Mouse (Mus musculus): ENCODE data around the gene Ap2s1.
"Not testable (repeated sequence)": the region's sequence is repeated elsewhere in the genome, so short reads cannot be mapped to it uniquely, and the experiment has no call there.

Ap2s1 gene

DNA sequence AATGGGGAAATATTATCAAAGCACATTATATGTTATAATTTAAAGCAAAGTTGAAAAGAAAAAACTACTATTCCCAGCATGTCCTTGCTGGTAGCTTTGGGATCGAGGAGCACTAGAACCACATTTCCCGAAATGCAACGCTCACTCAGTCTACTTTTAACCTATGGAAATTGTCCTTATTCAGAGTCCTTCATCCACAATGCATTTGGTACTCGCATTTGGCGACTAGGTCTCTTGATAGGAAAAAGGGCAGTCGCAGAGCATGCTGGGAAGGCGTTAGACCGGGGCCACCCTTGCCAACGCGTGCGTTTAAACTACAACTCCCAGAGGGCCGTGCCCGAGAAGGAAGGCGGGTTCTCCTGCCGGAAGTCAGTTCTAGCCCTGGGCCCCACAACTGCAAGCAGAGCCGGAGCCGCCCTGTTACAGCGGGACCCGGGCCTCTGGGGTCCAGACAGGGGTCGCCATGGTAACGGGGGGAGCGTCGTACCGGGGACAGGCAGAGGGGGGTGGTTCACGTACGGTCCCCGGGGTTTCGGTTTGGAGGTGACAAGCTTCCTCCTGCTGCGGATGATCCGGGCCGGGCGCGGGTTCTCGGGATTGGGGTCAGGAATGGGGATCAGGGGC is at the start of gene Ap2s1:
TSS of gene Ap2s1 (plus strand) at position 338 of the 624 bp plus-strand sequence.
- peak; percentile 96 to 99 for DNase-seq (ENCODE audit: inconsistent age in 2 of 2, low spot score in 1 of 2)

DNA sequence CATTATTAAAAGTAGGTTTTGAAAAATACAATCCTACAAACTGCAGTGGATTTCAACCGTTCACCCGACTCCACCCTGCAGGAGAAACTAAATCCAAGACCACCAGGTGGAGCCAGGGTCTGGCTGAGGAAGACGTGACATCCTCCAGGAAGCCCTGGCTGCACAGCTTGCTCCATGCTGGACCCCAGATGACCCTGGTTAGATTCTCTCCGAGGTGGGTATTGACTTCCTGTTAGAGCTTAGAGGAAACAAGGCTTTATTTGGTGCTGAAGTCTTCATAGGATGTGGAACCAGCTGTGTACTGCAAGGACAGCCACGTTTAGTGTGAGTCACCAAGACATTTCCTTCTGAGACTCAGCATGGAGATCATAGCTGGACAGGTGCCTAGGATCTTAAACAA is 49.0 kb upstream of the Ap2s1 start:
- no peak for DNase-seq (ENCODE audit: inconsistent age in 2 of 2, low spot score in 1 of 2)

DNA sequence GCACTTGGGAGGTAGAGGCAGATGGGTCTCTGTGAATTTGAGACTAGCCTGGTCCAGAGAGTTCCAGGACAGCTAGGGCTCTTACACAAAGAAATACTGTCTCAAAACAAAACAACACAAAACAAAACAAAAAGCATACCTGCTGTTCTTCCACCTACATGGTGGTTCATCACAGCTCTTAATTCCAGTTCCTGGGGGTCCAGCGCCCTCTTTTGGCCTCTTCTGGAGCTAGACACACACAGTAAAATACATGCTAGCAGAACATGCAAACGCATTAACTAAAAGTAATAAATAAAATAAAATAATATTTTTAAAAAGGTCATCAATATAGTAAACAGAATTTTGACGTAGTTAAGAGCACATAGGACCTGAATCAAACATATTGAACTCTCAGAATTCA is 43.2 kb upstream of the Ap2s1 start:
- peak; percentile 39 to 68 for DNase-seq (ENCODE audit: inconsistent age in 2 of 2, low spot score in 1 of 2)

DNA sequence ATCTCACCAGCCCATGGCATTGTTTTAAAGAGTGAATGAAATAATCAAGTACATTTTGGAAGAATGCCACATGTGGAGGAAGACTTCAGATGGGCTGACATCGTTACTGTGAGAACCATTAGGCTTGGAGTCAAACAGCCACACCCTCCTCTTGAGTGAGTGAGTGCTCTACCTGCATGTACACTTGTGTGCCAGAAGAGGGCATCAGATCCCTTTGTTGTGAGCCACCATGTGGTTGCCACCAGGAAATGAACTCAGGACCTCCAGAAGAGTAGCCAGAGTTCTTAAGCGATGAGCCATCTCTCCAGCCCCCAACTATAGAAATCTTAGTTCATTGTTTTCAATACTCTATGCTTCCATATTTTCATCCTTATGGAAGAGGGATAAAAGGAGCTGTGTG is 39.2 kb upstream of the Ap2s1 start:
- DNase-seq (ENCODE audit: inconsistent age in 2 of 2, low spot score in 1 of 2): peak in 1 of 2 experiments; percentile 59

DNA sequence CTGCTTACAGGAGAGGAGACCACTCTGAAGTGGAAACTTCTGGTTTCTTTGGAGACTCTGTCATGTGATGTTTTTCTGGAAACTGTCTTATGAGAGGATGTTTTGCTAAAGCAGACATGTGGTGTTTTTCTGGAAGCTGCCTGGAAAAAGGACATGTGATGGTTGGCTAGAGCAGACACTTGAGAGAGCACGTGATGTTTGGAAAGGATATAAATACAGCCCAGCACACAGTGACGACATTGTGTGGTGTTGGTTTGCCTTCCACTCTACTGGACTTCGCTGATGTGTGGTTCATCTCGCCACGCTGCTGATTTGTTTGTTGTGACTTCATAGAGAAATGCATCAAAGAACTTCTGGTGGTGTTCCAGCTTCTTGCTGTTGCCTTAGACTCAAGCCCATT is 37.6 kb upstream of the Ap2s1 start:
- no peak for DNase-seq (ENCODE audit: inconsistent age in 2 of 2, low spot score in 1 of 2)

DNA sequence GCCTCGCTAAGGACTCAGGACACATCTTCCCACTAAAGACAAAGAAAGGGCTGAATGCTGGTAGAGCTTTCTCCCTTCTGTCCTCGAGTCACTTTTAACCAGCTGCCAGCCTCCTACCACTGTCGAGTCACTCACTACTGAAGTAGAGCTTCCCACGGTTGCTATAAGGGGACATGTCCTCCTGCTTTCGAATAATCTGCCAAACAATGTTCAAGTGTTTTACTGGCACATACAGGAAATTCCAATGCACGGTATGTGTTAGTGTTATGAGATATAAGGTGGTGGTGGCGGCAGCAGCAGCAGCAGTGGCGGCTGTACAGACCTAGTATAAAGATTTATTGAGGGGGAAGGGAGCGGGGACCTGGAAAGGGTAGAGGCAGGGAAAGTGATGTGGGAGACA is 31.8 kb upstream of the Ap2s1 start:
- DNase-seq (ENCODE audit: inconsistent age in 2 of 2, low spot score in 1 of 2): no peak

DNA sequence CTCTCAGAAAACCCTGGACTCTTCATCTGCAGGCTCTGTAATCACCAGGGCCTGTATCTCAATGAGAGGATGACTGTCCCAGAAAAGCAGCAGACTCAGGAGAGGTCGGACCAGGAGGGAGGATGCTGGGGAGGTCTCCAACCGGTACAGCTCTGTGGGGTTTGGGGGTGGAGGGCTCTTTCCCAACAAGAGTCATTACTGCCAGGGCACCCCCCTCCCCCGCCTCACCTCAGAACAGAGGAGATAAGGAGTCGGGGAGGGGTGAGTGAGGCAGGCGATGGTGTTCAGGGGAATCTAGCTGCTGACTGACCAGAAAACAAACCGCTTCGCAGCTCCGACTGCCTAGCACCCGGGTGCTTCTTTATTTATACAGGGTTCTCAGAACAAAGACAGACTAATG is 30.0 kb upstream of the Ap2s1 start:
- DNase-seq (ENCODE audit: inconsistent age in 2 of 2, low spot score in 1 of 2): no peak

DNA sequence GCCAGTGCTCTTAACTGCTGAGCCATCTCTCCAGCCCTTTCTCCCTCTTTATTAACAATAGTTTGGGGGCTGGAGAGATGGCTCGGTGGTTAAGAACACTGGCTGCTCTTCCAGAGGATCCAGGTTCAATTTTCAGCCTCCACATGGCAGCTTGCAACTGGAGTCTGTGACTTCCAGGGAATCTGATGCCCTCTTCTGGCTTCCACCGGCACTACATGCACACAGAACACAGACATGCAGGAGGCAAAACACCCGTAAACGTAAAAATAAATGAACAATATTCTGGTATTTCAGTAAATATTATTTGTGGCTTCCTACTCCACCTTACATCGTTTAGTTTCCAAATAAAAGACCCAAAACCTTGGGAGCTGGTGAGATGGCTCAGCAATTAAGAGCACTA is 27.6 kb upstream of the Ap2s1 start:
- DNase-seq (ENCODE audit: inconsistent age in 2 of 2, low spot score in 1 of 2): no peak

DNA sequence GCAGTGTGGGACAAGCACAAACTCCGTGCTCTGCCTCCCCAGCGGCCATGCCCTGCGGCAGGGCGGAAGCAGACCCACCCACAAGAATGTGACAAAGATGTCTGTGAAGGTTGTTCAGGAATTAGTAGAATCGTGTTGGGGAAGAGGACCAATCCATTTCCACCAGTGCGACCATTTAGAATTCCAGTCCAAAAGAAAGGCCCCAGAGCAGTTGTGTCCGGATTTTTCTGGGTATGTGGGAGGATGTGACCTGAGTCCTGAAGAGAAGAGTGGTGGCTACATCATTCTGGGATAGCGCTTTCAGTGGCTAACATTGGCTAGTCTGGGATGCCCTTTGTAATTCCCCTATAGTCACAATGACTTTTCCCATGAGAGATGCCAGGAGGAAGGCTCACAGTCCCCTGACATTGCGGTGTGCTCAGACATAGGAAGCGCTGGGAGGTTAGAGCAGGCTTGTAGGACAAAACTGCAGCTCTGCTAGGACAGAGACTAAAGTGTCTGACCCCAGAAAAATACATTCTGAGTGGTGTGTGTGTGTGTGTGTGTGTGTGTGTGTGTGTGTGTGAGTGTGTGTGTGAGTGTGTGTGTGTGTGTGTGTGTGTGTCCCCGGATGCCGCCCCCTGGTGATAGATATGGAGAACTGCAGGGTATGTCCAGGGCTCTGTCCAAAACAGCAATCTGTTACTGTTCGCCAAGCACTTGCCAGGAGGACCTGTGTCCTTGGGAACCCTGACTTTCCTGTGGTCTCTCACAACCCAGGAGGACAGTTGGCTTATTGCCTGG is 25.4 kb upstream of the Ap2s1 start:
- DNase-seq (ENCODE audit: inconsistent age in 2 of 2, low spot score in 1 of 2): no peak

DNA sequence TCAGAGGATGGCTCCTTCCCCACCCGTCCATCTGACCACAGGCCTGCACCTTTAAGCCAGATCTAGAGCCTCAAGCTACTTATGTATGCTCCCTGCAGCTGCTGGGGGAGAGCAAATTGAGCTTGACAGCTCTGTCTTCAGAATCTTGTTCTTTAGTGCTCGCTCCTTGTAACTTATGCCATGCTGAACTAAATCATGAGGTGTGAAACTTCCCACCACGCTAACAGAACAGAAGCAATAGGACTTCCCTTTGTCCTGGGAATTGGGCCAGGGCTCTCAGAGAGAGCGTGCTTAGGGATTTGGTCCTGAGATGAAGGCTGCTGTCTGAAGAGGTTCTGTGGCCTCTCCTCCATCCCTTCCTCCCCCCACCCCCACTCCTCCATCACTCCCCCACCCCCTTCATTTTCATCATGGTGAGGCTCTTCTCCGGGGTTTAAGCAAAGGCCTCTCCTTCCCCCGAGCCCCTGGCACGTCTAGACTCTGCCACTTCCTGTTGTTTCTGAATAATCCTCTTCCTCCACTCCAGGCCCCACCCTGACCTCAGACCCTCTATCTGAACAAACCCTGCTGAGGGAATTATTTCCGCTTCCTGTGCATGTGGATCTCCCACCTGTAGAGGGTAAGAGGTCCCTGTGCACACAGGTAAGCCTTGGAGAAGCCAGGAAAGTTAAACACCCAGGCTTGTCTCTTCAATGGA is 21.6 kb upstream of the Ap2s1 start:
- DNase-seq (ENCODE audit: inconsistent age in 2 of 2, low spot score in 1 of 2): not testable (repeated sequence)

DNA sequence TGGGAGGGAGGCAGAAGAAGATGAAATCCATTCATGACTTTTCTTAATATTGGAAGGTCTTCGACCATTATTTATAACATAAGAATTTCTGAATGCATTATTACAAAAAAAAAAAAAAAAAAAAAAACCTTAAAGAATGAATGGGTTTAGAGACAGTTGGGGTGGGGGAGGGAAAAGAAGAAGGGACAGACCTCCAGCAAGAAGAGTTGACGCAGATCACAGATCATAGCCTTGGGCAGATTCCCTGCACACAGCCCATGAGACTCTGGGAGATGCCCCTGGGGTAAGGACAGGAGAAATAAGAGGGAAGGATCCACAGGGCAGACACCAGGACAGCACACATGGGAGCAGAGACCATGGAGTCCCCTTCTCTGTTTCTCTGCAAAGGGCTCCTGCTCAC is 16.6 kb upstream of the Ap2s1 start, which contains the start of gene Ceacam9:
TSS of gene Ceacam9 (plus strand) at position 301 of the 400 bp plus-strand sequence.
- no peak for DNase-seq (ENCODE audit: inconsistent age in 2 of 2, low spot score in 1 of 2)

DNA sequence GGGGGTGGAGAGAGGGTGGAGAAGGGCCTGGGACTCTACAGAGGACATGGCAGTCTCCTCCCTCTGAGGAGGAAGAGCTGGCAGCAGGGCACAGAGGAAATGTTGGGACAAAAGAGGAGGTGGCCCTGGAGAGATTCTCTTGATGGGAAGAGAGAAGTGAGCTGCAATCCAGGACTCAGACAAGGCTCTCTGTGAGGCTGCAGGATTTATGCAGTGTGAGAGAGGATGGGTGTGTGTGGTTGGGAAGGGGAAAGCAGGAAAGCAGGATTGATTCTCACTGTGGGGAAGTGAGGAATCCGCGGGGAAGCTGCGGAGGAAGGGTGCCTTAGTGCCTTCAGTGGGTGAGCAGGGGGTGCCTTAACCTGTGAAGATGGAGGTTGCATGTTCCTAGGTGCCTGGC is 15.7 kb upstream of the Ap2s1 start:
- not testable (repeated sequence) for DNase-seq (ENCODE audit: inconsistent age in 2 of 2, low spot score in 1 of 2)

DNA sequence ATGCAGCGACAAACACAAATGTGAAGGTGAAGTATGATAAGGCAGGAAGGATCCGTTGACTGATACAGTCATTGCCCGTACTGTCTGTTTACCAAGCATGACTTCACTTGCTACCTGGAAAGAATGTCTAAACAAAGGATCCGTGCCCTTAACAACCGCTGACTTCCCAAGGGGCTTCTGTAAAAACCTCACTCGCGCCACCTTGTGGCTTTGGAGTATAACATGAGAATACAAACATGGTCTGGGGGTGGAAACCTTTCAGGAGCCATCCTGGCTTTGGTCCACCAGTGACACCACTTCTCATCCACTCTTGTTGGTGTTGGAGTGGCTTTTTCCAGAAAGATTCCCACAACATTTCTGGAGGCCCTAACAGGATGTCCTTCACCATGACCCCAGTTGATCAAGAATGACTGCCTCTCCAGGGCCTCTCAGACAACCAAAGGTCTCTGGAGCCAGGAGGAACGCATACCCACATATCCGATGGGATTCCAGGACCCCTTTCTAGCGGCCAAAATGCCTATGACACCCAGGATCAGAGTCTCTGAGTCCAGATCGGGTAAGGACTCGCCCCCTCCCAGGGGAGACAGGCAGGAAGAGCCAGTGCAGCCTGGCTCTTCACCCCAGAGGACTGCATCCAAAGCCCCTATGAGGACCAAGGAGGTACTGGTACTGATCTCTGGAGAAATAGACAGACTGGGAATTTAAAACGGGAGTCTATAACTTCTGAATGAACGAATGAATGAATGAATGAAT is 9.4 kb upstream of the Ap2s1 start:
- DNase-seq (ENCODE audit: inconsistent age in 2 of 2, low spot score in 1 of 2): peak; percentile 59 to 85

DNA sequence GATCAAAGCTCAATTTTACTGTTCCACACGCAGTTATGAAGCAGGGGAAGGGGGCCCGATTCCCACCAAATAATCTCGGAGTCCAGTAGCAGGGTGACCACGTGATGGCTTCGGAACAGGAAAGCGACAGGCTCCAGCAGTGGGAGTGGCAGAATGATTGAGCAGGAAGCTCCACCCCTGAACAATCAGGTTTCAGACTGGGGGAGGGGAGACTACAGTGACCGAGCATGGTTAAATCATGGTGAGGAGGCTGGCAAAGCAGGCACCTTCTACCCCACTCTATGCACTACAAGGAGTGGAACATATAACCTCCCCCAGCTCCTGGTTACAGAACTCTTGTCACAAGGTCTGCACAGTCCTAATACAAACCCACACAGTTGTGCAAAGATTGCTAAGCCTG is 8.6 kb upstream of the Ap2s1 start:
- peak in 1 of 2 experiments; percentile 58 for DNase-seq (ENCODE audit: inconsistent age in 2 of 2, low spot score in 1 of 2)

DNA sequence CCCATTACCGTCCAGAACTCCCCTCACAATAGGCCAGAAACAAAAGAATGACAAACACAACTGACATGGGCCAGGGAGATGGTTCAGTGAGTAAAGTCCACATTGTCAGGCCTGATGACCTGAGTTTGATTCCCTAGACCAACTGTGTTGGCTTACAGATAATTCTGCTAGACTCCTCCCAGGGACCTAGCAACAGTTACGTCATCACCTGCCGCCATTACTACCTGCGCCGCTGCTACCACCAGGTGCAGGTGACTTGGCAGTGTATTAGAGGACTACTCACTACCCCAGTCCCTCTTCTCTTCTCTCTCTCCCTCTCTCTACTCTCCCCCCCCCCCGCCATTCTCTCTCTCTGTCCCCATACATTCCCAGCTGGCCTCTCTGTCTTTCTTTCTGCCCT is 7.4 kb upstream of the Ap2s1 start:
- DNase-seq (ENCODE audit: inconsistent age in 2 of 2, low spot score in 1 of 2): no peak

DNA sequence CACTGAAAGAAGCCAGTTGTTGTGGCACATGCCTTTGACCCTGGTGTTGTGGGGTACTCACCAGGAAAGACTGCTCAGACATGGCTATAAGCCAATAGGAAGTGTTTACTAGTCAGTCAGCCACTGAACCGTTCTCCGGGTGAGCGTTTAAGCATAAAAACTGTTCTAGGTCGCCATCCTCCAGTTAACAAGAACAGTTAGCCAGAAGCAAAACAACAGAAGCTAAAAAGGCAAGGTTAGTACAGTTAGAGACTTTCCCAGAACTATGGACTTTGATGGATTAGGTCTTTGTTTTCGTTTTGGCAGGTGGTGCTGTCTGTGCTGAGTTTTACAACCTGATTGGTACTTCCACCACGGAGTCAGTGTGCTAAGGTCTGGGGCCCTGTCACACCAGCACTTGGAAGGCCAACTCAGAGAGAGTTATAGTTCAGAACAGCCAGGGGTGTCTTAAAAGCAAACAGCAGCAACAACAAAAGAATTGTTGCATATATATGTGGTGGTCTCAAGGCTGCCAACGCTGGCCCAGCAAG is 6.3 kb upstream of the Ap2s1 start:
- DNase-seq (ENCODE audit: inconsistent age in 2 of 2, low spot score in 1 of 2): no peak

DNA sequence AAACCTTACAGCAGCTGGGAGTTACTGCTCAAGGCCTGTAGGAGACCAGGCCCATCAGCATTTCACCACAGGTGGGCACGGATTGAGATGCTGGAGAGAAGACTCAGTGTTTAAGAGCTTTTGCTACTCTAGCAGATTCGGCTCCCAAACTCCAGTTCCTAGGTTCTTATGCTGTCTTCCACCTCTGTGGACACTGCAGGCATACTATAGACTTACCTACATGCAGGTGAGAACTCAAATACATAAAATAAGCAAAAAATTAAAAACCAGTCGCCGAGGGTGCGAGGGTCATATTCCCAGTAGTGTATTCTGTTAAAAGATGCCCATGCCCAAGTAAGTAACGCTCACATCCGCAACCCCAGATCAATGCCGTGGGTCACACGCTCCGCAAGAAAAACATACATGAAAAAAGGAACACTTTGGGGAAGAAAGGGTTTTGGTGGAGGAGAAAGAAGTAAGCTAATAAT is 571 bp upstream of the Ap2s1 start:
- peak in 1 of 2 experiments; percentile 28 for DNase-seq (ENCODE audit: inconsistent age in 2 of 2, low spot score in 1 of 2)

DNA sequence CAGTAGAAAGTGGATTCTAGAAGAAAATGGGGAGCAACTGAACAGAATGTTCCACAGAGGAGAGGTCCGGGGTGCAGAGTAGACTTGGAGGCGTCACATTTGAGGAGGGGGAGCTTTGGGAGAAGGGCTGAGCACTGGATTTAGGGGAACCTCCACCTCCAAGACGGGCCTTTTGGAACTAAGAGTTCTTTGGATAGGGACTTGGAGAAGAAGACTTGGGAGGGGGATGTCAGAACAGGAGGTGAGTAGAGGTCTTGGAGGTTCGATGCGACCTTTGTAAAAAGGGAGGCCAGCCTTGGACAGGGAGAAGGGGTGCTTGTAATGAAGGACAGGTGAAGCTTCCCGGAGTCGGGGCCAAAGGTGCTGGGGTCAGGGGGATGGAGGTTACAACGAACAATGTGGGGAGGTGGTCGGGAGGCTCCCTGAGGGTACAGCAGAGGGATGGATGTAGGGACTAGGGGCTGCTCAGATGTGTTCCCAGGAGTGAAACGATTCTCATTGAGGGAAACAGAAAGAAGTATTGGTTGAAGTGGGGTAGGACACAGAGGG is 920 bp downstream of the Ap2s1 start:
- peak in 1 of 2 experiments; percentile 46 for DNase-seq (ENCODE audit: inconsistent age in 2 of 2, low spot score in 1 of 2)

DNA sequence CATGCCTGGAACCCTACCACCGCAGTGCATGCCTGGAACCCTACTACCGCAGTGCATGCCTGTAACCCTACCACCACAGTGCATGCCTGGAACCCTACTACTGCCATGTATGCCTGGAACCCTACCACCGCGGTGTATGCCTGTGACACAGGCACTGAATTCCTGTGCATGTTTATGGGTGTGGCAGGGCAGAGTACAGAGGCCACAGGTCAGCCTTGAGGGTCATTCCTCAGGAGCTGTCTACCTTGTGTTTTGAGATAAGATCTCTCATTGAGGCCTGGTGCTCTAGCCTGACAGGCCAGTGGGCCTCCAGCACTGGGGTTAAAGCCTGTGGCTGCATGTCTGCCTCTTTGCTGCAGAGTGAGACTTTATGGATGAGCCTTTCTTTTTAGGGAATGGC is 7.2 kb downstream of the Ap2s1 start:
- no peak for DNase-seq (ENCODE audit: inconsistent age in 2 of 2, low spot score in 1 of 2)

DNA sequence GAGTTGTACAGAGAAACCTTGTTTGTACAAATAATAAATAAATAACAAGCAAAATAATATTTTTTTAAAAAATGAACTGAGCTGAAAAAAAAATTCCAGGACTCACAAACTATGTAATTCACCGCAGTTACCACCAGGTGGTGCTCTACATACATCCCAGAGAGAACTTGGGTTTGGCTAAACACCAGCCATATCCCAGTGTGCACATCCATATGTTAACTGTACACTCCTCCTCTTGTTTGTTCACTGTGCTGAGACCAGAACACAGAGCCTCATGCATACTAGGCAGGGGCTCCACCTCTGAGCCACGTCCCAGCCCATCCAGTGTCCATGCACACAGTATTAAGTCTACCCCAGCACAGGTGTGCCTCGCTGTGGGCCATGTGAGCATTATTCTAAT is 7.9 kb downstream of the Ap2s1 start:
- DNase-seq (ENCODE audit: inconsistent age in 2 of 2, low spot score in 1 of 2): peak; percentile 21 to 77

DNA sequence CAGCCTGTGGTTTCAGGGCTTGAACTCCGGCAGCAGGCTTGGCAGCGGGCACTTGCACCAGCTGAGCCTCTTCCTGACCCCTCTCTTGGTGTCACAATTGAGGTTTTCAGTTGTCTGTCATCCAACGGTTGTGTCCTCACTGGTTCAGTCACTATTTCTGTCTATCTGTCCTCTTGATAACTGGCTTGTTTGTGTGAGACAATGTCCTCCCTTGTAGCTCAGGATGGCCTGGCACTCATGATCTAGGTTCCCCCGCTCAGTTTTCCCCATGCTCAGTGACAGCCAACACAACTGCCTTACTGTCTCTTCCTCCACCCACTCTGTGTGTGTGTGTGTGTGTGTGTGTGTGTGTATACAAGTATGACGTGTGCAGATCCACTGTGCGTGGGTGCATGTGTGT is 9.4 kb downstream of the Ap2s1 start:
- DNase-seq (ENCODE audit: inconsistent age in 2 of 2, low spot score in 1 of 2): no peak

Measured in adrenal gland, adult (tissue).